Mouse (Mus musculus): Measurements from ENCODE around the gene Nol6. TPM values are rescaled to one million over a fixed set of nuclear protein-coding genes. Genes with fewer than 3 reads are reported as not detected.
"Not testable (repeated sequence)": the region's sequence is repeated elsewhere in the genome, so short reads cannot be mapped to it uniquely, and the experiment has no call there.

Gene Nol6
- total RNA-seq, 2 experiments from 2014 or later: 13.9 to 15.4 TPM

DNA sequence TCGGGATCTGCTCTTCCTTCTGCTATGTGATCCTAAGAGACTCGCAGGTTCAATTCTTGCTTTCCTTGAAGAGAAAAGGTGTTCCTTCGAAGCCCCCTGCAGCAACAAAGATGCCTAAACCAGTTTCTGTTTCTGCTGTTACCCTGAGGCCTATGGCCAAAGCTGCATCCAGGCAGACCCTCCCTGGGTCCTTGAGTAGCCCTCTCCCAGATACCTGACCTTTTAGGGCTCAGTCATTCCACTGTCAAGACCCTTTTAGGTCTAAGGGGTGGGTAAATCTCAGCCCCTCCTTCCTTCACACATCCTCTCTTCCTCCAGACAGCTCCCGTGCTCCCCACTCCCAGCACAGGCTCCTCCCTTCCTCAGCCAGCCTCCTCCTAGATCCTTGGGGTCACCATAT is 35.1 kb downstream of the Nol6 start:
- intact Hi-C loops (cut with DNase I): no loop called here
- no peak for DNase-seq

DNA sequence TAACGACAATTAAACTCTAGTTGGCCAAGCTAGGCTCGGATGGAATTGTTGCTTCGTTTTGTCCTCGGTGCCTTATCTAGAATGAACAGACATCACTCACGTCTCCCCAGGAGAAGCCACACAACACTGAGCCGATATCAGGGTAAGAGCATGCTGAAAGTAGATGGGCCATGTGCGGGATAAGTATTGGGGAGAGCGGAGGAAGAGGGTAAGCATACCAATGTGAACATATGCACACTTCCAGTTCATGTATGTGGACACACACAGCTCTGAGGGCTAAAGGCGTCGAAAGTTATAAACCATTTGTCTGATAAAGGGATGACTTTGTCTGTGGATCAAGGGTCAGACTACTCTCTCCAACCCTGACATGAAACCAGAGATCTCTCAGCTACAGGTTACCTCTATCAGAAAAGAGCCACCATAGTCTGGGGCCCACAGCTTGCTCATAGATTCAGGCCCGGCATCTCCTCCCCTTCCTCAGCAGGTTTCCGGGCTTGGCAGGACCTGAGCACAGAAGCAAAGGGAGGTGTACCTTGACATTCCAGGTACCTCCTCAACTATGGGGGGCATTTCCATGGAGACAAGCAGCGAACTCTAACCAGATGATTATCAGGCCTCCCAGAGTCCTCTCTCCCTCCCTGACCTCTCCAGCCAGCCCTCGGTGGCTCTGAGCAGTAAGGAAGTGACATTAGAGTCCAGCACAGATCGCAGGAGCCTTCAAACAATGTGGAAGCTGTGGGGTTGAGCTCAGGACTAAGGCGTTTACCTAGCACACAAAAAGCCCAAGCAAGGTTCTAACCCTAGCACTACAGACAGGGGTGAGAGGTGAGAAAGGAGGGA is 36.6 kb downstream of the Nol6 start:
- intact Hi-C loops (cut with DNase I): no loop called here
- no peak for DNase-seq

- no peak for DNase-seq
- intact Hi-C loops (cut with DNase I): no loop called here
Measured at GRCm38 (mm10) chr4:41086947-41087346, 37.3 kb downstream of the Nol6 start.

DNA sequence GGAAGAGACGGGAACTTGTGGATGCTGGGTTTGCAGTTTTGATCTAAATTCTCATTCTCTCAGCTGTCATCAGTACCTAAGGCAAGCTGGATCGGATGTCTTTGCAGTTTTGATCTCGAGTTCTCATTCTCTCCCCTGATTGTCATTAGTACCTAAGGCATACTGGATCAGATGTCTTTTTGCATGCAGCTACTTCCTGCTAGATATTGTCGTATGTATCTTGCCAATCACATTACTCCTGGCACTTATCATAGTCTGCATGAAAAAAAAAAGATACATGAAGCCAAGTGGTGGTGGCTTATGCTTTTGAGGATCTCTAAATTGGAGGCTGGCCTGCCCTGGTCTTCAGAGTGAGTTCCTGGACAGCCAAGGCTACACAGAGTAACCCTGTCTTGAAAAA is 39.4 kb downstream of the Nol6 start:
- DNase-seq: no peak
- intact Hi-C loops (cut with DNase I): no loop called here

GRCm38 (mm10) chr4:41082803-41083202 is 41.5 kb downstream of the Nol6 start:
- DNase-seq; intact Hi-C loops (cut with DNase I): not testable (repeated sequence)

GRCm38 (mm10) chr4:41081733-41082132 is 42.5 kb downstream of the Nol6 start:
- no peak for DNase-seq
- intact Hi-C loops (cut with DNase I): no loop called here

DNA sequence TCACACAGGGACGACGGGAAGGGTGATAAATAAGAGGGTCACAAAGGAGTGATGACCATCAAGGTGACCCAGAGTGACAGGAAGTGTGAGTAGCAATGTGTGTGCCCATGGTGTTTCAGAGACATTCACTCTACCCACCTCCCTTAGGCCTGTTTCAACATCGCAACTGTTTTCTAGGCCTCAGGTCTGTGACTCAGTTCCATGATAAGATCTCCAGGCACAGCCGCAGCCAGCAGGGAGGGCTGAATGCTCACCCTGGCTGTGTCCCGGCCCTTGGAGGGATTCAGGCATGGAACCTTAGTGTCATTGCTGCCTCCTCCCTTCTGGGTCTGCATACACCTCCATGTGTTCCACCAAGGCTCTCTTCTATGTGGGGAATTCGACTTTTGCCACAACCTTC is 45.5 kb downstream of the Nol6 start:
- intact Hi-C loops (cut with DNase I): no loop called here
- no peak for DNase-seq

DNA sequence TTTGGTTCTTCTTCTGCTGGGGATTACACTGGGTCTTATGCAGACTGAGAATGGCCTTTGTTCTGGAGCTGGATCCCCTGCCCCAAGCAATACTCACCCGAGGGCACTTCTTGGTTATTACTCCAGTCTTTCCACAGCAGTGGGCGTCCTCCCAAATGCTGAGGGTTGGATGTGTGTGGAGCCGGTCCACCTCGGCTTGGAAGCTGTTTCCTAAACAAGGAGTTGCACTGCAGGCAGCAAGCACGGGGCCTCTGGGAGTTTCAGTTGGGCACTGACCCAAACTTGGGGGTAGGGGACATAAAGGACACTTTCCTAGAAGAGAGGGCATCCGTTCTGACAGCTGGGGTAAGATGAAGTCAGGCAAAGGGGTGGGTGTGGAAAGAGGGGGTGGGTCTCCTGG is 49.8 kb downstream of the Nol6 start:
- DNase-seq: no peak
- intact Hi-C loops (cut with DNase I): no loop called here

DNA sequence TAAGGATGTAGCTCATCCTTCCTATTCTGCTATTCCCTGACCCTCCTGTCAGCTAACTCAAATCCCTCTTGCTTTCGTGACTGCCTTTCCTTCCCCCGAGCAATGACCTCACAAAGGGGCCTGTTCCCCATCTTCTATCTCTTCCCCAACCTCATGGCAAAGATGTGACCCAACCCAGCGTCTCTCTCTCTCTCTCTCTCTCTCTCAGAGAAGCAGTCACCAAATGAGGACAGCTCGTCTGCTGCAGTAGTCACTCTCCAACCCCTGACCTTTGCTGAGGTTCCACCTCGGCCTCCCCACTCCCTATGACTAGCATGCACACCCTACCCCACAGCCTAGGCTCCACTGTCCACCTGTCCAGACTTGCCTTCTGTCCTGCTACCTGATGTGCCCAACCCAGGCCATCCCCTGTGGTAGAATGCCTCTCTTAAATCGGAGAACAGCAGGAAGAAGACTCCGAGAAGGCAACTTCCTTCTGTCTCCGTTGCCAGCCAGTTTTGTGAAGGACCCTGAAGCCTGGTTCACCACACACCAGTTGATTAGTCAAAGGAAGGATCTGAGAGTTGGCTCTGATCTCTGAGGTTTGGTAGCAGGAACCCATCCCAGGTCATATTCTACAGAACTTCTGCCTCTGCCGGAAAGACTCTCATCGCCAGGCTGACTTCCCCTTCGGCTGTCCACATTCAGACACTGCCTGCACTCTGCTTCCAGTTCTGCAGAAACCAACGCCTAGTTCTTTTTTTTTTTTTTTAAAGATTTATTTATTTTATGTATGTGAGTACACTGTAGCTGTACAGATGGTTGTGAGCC is 51.0 kb downstream of the Nol6 start:
- intact Hi-C loops (cut with DNase I): no loop called here
- DNase-seq: no peak

- no peak for DNase-seq
- intact Hi-C loops (cut with DNase I): no loop called here
Measured at GRCm38 (mm10) chr4:41071500-41072429, 52.5 kb downstream of the Nol6 start.

GRCm38 (mm10) chr4:41065196-41065595 is 59.1 kb downstream of the Nol6 start:
- no peak for DNase-seq
- intact Hi-C loops (cut with DNase I): no loop called here

Other genes starting within 250 kb of the Nol6 start
- gene Spink4, start 204.4 kb downstream of the Nol6 start, total RNA-seq (2021): not detected
- 100 to 1,000 TPM; 185 to 205 TPM for gene Bag1, start 176.2 kb downstream of the Nol6 start, total RNA-seq (2021)
- 10 to 100 TPM; 21.2 to 21.6 TPM for gene Chmp5, start 176.0 kb downstream of the Nol6 start, total RNA-seq (2021)
- 10 to 100 TPM; 17.3 to 21.8 TPM for gene Nfx1, start 153.5 kb downstream of the Nol6 start, total RNA-seq (2021)
- 10 to 100 TPM; 10.5 to 10.8 TPM for gene Aqp7, start 76.3 kb downstream of the Nol6 start, total RNA-seq (2021)
- gene Aqp3, start 26.3 kb downstream of the Nol6 start, total RNA-seq (2021): not detected
- gene Ube2r2, start 11.3 kb upstream of the Nol6 start, total RNA-seq (2021): 100 to 1,000 TPM; 122 to 145 TPM
- 10 to 100 TPM; 86.8 to 88.5 TPM for gene Ubap2, start 150.7 kb upstream of the Nol6 start, total RNA-seq (2021)
- 10 to 100 TPM; 23.9 to 27.4 TPM for gene Dcaf12, start 190.4 kb upstream of the Nol6 start, total RNA-seq (2021)
- gene Ubap1, start 224.5 kb upstream of the Nol6 start, total RNA-seq (2021): 10 to 100 TPM; 33.9 to 35.5 TPM

Measured in gastrocnemius, postnatal 36 days (tissue).